8 mouse cellular contexts compared by ENCODE assay signal in the genomic region with DNA sequence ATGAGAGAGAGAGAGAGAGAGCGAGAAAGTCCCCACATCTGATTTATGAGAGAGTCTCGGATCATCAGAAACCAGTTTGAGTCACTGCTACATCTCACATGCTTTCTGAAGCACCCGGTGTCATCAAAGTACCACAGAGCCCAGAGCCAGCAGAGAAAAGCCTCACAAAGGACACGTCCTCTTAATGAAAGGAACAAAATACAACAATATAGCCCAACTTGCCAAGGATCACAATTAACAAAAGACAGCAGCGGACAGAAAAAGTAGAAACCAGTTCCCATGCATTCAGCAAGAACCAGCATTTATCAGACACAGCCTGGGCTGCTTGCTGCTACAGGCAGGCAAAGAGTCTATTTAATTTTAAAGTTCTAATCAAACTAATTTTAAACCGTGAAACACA.
A peak's percentile ranks its signal among the peaks of the same experiment; 100 is the strongest.
DNase-seq lines count a peak whose midpoint lies in the region; ATAC-seq lines count a peak whose summit lies in the region.

No protein-coding gene starts in this region.

- H3K4me2 ChIP-seq in kidney, embryonic 14.5 days (replicated peaks; ENCODE audit: low read depth, low read length), result peak overlapping the region; percentile 60
- H3K4me2 ChIP-seq in hindbrain, embryonic 13.5 days, result peak overlapping the region; percentile 96
- peak overlapping the region; percentile 98 for H3K4me2 ChIP-seq in midbrain, embryonic 16.5 days (ENCODE audit: low read length)

- ATAC-seq in kidney, embryonic 14.5 days (ENCODE audit: low FRiP score, low TSS enrichment), result no peak
- no peak for ATAC-seq in hindbrain, embryonic 13.5 days (ENCODE audit: low FRiP score)
- no peak for ATAC-seq in midbrain, embryonic 16.5 days
- no peak for ATAC-seq in inflammation-experienced regulatory T-cells, adult 6 months

- no peaks in the 10 kb centered on the region for H3K27me3 ChIP-seq in kidney, embryonic 14.5 days (ENCODE audit: control insufficient read depth, insufficient read depth, low read length)
- no peaks in the 10 kb centered on the region for H3K27me3 ChIP-seq in hindbrain, embryonic 13.5 days
- no peaks in the 10 kb centered on the region for H3K27me3 ChIP-seq in midbrain, embryonic 16.5 days (ENCODE audit: control insufficient read depth, insufficient read depth, low read depth, low read length)

- H3K9me3 ChIP-seq in kidney, embryonic 14.5 days (ENCODE audit: control insufficient read depth, low read length), result no peaks in the 10 kb centered on the region
- H3K9me3 ChIP-seq in hindbrain, embryonic 13.5 days, result no peaks in the 10 kb centered on the region
- no peaks in the 10 kb centered on the region for H3K9me3 ChIP-seq in midbrain, embryonic 16.5 days (replicated peaks; ENCODE audit: control insufficient read depth, low read length, poor library complexity, severe bottlenecking)

- H3K27ac ChIP-seq in kidney, embryonic 14.5 days (ENCODE audit: low read depth, low read length), result no peak overlapping the region
- peak overlapping the region; percentile 93 for H3K27ac ChIP-seq in hindbrain, embryonic 13.5 days
- H3K27ac ChIP-seq in midbrain, embryonic 16.5 days (ENCODE audit: low read length), result peak overlapping the region; percentile 65

- H3K4me3 ChIP-seq in kidney, embryonic 14.5 days (ENCODE audit: low read length), result peak overlapping the region; percentile 45; the same call in 1 of the 2 replicates
- H3K4me3 ChIP-seq in hindbrain, embryonic 13.5 days, result peak overlapping the region; percentile 65
- peak overlapping the region; percentile 58 for H3K4me3 ChIP-seq in midbrain, embryonic 16.5 days (ENCODE audit: low read depth, low read length)

- 42% methylated on average over 6 of the region's 6 CpGs for WGBS in kidney, embryonic 14.5 days
- WGBS in hindbrain, embryonic 13.5 days, result 14% methylated on average over 6 of the region's 6 CpGs
- WGBS in midbrain, embryonic 16.5 days, result 19% methylated on average over 6 of the region's 6 CpGs

- peak overlapping the region; percentile 14; the same call in 1 of the 2 replicates for H3K9ac ChIP-seq in kidney, embryonic 14.5 days (ENCODE audit: low read depth, low read length)
- peak overlapping the region; percentile 82 for H3K9ac ChIP-seq in hindbrain, embryonic 13.5 days
- H3K9ac ChIP-seq in midbrain, embryonic 16.5 days (ENCODE audit: low read depth, low read length), result peak overlapping the region; percentile 30

- H3K36me3 ChIP-seq in kidney, embryonic 14.5 days (ENCODE audit: control insufficient read depth, insufficient read depth, low read length), result peaks cover 24% of the 10 kb centered on the region
- peaks cover 19% of the 10 kb centered on the region for H3K36me3 ChIP-seq in hindbrain, embryonic 13.5 days
- peaks cover 7% of the 10 kb centered on the region for H3K36me3 ChIP-seq in midbrain, embryonic 16.5 days (ENCODE audit: control insufficient read depth, insufficient read depth, low read length)

- DNase-seq in kidney, postnatal 36 days, result no peak
- DNase-seq in cerebellum, adult 9-11 months, result peak; percentile 50
- no peak for DNase-seq in thymus, postnatal 0 days (ENCODE audit: low spot score)
- DNase-seq in B cell, adult 2 months, result no peak

- H3K4me1 ChIP-seq in kidney, embryonic 14.5 days (ENCODE audit: control insufficient read depth, insufficient read depth, low read length), result peaks cover 17% of the 10 kb centered on the region
- peaks cover 45% of the 10 kb centered on the region for H3K4me1 ChIP-seq in hindbrain, embryonic 13.5 days (replicated peaks)
- H3K4me1 ChIP-seq in midbrain, embryonic 16.5 days (ENCODE audit: control insufficient read depth, insufficient read depth, low read length), result peaks cover 41% of the 10 kb centered on the region

Comparison
In these comparisons a context has a peak if more than half of its experiments do, and no peak if none do; other contexts are left out.
1. H3K9ac ChIP-seq: peak in every context shown above with its lines; median percentile 82 in hindbrain, embryonic 13.5 days; 30 in midbrain, embryonic 16.5 days; 14 in kidney, embryonic 14.5 days.